Mouse (Mus musculus): Measurements from ENCODE around the gene 1700016D06Rik.

DNA sequence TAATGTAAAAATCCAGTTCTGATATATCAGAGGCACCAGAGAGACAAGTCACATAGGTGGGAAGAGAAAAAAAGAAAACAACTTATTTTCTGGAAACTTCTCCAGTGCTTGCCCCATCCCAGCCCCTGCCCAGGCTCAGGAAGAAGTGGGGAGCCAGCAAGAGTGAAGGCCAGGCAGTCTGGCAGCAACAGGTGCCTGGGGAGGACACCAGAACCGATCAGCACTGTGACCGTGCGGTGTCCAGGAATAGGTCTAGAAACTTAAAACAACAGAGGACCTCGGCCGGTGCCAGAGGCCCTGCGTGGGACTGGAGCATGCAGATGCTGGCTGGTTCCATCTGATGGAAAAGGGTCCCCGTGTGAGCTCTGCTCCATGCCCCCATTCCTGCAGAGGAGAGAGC lies 3.4 kb downstream of the 1700016D06Rik start:
- TF ChIP-seq CTCF (IDR thresholded peaks at IDR 0.05; ENCODE audit: low read depth) (no peak), EP300 (IDR thresholded peaks at IDR 0.05; ENCODE audit: low read depth) (no peak)
